ENCODE assay signal across 21 mouse cellular contexts in the genomic region with DNA sequence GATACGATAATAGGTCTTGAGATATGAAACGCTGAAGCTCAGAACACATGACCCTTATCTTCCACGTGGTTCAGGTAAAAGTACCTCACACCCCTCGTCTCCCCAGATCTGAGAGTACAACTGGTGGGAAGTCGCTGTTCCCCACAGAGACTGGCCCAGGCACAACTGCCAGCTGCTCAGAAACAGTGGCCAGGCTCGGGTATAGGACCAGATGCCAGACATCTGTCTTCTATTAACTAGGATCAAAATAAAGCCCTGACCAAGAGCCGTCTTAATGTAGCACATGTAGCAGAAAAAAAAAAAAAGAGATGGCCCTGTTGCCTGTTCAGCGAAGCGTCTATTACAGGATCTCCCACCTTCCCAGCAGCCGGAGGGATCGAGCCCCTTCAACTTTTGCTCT. TPM values are rescaled to one million over a fixed set of nuclear protein-coding genes. Genes with fewer than 3 reads are reported as not detected.
"Had no signal": no experiment of that assay in that cellular context is flagged by ENCODE, and none has a peak within 500 bp of the region (broad histone marks: within the 10 kb centered on the region; RNA-seq: fewer than 3 reads in every experiment).

No protein-coding gene starts in this region.

- H3K4me1 ChIP-seq: liver, embryonic 15.5 days; midbrain, embryonic 15.5 days; neural tube, embryonic 12.5 days had no signal

- H3K27ac ChIP-seq: kidney, postnatal 0 days; liver, embryonic 15.5 days; midbrain, embryonic 15.5 days; neural tube, embryonic 12.5 days had no signal

- DNase-seq: layer of hippocampus, postnatal 36 days; left cerebral cortex, postnatal 4 days; lung, adult 2 months; lung, postnatal 36 days; retina, postnatal 1 day; right cerebral cortex, postnatal 4 days; spleen, adult 18-20 months; thymus, adult 18-20 months; thymus, postnatal 14 days had no signal

- H3K27me3 ChIP-seq: liver, embryonic 15.5 days; midbrain, embryonic 15.5 days; neural tube, embryonic 12.5 days had no signal

- ATAC-seq: lung, postnatal 0 days; midbrain, embryonic 15.5 days had no signal

- H3K36me3 ChIP-seq: liver, embryonic 15.5 days; midbrain, embryonic 15.5 days; neural tube, embryonic 12.5 days had no signal

- H3K9me3 ChIP-seq: liver, embryonic 15.5 days; midbrain, embryonic 15.5 days; neural tube, embryonic 12.5 days had no signal

- H3K9ac ChIP-seq: liver, embryonic 15.5 days; midbrain, embryonic 15.5 days; neural tube, embryonic 12.5 days had no signal

- H3K4me3 ChIP-seq: liver, embryonic 15.5 days; midbrain, embryonic 15.5 days; neural tube, embryonic 12.5 days had no signal

- H3K4me2 ChIP-seq: liver, embryonic 11.5 days; liver, embryonic 15.5 days; midbrain, embryonic 15.5 days; neural tube, embryonic 12.5 days had no signal

RNA-seq across cellular contexts. Expression of gene Foxd1, which starts 29.0 kb away (rescaled TPM):
- total RNA-seq: megakaryocyte progenitor cell, adult 5-6 weeks; monocyte, adult 5-6 weeks; neutrophil, adult 5-6 weeks had no signal
- polyA plus RNA-seq: large intestine, adult 2 months; liver, embryonic 11.5 days; liver, embryonic 15.5 days; stomach, embryonic 14.5 days had no signal

RNA-seq across cellular contexts. Expression of gene Gm21976, which starts 45.3 kb away (rescaled TPM):
- total RNA-seq: layer of hippocampus, postnatal 36 days; left cerebral cortex, adult 8-10 months; left cerebral cortex, postnatal 4 days; megakaryocyte progenitor cell, adult 5-6 weeks; monocyte, adult 5-6 weeks; neutrophil, adult 5-6 weeks had no signal
- polyA plus RNA-seq: kidney, postnatal 0 days; large intestine, adult 2 months; liver, embryonic 11.5 days; liver, embryonic 15.5 days; lung, adult 2 months; lung, postnatal 0 days; midbrain, embryonic 15.5 days; neural tube, embryonic 12.5 days; stomach, embryonic 14.5 days had no signal
